In the genomic region with DNA sequence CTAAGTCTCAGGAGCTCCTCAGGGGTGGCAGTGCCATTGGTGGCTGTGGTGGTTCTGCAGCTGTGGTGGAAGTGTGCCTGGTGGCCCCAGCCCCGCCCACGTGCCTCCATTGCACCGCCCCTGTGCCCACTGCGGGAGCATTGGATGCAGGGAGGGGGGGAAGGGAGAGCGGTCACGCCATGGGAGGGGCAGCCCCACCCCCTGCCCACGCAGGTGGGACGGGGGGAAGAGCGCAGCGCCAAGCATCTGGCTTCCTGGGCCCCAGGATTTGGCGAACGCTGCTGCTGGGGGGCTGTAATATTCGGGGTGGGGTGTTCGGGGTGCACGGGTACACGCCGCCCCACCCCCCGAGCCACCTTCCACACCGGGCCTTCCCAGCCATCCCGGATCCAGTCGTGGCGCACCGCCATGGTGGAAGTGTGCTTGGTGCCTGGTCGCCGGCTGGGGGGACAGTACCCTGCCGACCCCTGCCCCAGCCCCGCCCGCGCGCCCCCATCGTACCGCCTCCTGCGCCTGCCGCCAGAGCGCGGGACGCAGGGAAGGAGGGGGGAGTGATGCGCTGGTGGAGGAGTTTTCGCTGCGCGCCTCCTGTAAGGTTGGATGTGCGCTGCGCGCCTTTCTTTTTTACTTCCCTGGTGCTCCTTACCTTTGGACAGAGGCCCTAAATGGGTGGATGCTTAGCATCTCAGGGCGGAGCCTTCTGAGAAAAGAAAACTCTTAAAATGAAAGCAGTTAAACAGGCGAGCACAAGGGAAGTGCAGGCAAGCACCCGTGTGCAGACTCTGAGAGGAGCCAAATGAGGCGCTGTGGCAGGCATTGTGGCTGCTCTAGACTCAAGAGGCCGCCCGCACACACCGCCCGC, we compare ENCODE assay signal across 8 mouse cellular contexts. TPM values are rescaled to one million over a fixed set of nuclear protein-coding genes. Genes with fewer than 3 reads are reported as not detected.
DNase-seq lines count a peak whose midpoint lies in the region; ATAC-seq lines count a peak whose summit lies in the region.

No protein-coding gene starts in this region.

- WGBS in kidney, embryonic 16.5 days, result under 1% methylated on average over 47 of the region's 52 CpGs
- WGBS in embryonic facial prominence, embryonic 12.5 days, result under 1% methylated on average over 46 of the region's 52 CpGs
- under 1% methylated on average over 43 of the region's 52 CpGs for WGBS in hindbrain, embryonic 14.5 days
- 5% methylated on average over 50 of the region's 52 CpGs for WGBS in lung, embryonic 15.5 days

- no peaks in the 10 kb centered on the region for H3K36me3 ChIP-seq in kidney, embryonic 16.5 days (ENCODE audit: insufficient read depth, low read length)
- H3K36me3 ChIP-seq in embryonic facial prominence, embryonic 12.5 days, result no peaks in the 10 kb centered on the region
- no peaks in the 10 kb centered on the region for H3K36me3 ChIP-seq in hindbrain, embryonic 14.5 days (replicated peaks; ENCODE audit: control insufficient read depth, insufficient read depth)
- no peaks in the 10 kb centered on the region for H3K36me3 ChIP-seq in lung, embryonic 15.5 days

- H3K27ac ChIP-seq in kidney, embryonic 16.5 days (ENCODE audit: low read length), result peak overlapping the region; percentile 86
- peak overlapping the region; percentile 82 for H3K27ac ChIP-seq in embryonic facial prominence, embryonic 12.5 days
- H3K27ac ChIP-seq in hindbrain, embryonic 14.5 days, result peak overlapping the region; percentile 92
- H3K27ac ChIP-seq in lung, embryonic 15.5 days, result peak overlapping the region; percentile 83

- peaks cover 11% of the 10 kb centered on the region for H3K9me3 ChIP-seq in kidney, embryonic 16.5 days (ENCODE audit: low read length)
- peaks cover 11% of the 10 kb centered on the region; the same call in 1 of the 2 replicates for H3K9me3 ChIP-seq in embryonic facial prominence, embryonic 12.5 days
- peaks cover 11% of the 10 kb centered on the region; the same call in 1 of the 2 replicates for H3K9me3 ChIP-seq in hindbrain, embryonic 14.5 days (ENCODE audit: control insufficient read depth, low read length)
- no peaks in the 10 kb centered on the region for H3K9me3 ChIP-seq in lung, embryonic 15.5 days

- no peaks in the 10 kb centered on the region for H3K27me3 ChIP-seq in kidney, embryonic 16.5 days (ENCODE audit: insufficient read depth, low read length)
- H3K27me3 ChIP-seq in embryonic facial prominence, embryonic 12.5 days, result no peaks in the 10 kb centered on the region
- no peaks in the 10 kb centered on the region for H3K27me3 ChIP-seq in hindbrain, embryonic 14.5 days (ENCODE audit: control insufficient read depth, insufficient read depth, low read length)
- no peaks in the 10 kb centered on the region for H3K27me3 ChIP-seq in lung, embryonic 15.5 days

- H3K9ac ChIP-seq in kidney, embryonic 16.5 days (replicated peaks; ENCODE audit: low read length), result peak overlapping the region; percentile 84
- H3K9ac ChIP-seq in embryonic facial prominence, embryonic 12.5 days, result peak overlapping the region; percentile 69
- peak overlapping the region; percentile 90 for H3K9ac ChIP-seq in hindbrain, embryonic 14.5 days
- H3K9ac ChIP-seq in lung, embryonic 15.5 days, result peak overlapping the region; percentile 50

- 0 out of 2 replicates have a peak, but pooled peaks cover 4% of the 10 kb centered on the region for H3K4me1 ChIP-seq in kidney, embryonic 16.5 days (ENCODE audit: insufficient read depth, low read length)
- H3K4me1 ChIP-seq in embryonic facial prominence, embryonic 12.5 days, result 0 out of 2 replicates have a peak, but pooled peaks cover 3% of the 10 kb centered on the region
- 0 out of 2 replicates have a peak, but pooled peaks cover 3% of the 10 kb centered on the region for H3K4me1 ChIP-seq in hindbrain, embryonic 14.5 days (replicated peaks; ENCODE audit: control insufficient read depth, insufficient read depth, low read length)
- H3K4me1 ChIP-seq in lung, embryonic 15.5 days, result 0 out of 2 replicates have a peak, but pooled peaks cover 4% of the 10 kb centered on the region

- H3K4me2 ChIP-seq in kidney, embryonic 16.5 days (replicated peaks; ENCODE audit: low read depth, low read length), result peak overlapping the region; percentile 83
- H3K4me2 ChIP-seq in embryonic facial prominence, embryonic 12.5 days (replicated peaks), result peak overlapping the region; percentile 78
- H3K4me2 ChIP-seq in hindbrain, embryonic 14.5 days (replicated peaks), result peak overlapping the region; percentile 78
- peak overlapping the region; percentile 93 for H3K4me2 ChIP-seq in lung, embryonic 15.5 days

- no peak for DNase-seq in kidney, adult 11 months
- DNase-seq in ZHBTc4 (ENCODE audit: low read depth, low spot score), result peak; percentile 56
- peak; percentile 73 for DNase-seq in hindbrain, embryonic 14.5 days (ENCODE audit: low spot score)
- peak; percentile 9 for DNase-seq in retina, adult 2 months (ENCODE audit: low read depth, low spot score)
- no peak for DNase-seq in layer of hippocampus, adult 11-12 months (ENCODE audit: low spot score)

- peak overlapping the region; percentile 68 for H3K4me3 ChIP-seq in kidney, embryonic 16.5 days (ENCODE audit: low read length)
- H3K4me3 ChIP-seq in embryonic facial prominence, embryonic 12.5 days, result peak overlapping the region; percentile 62
- peak overlapping the region; percentile 59 for H3K4me3 ChIP-seq in hindbrain, embryonic 14.5 days (replicated peaks; ENCODE audit: low read length)
- peak overlapping the region; percentile 54 for H3K4me3 ChIP-seq in lung, embryonic 15.5 days

- peak; percentile 92 for ATAC-seq in kidney, embryonic 16.5 days (ENCODE audit: low FRiP score, low TSS enrichment)
- ATAC-seq in embryonic facial prominence, embryonic 12.5 days (ENCODE audit: insufficient number of reproducible peaks, insufficient read depth, low FRiP score, low TSS enrichment), result peak; percentile 94
- peak; percentile 93 for ATAC-seq in hindbrain, embryonic 14.5 days (ENCODE audit: low FRiP score)
- ATAC-seq in lung, embryonic 15.5 days (ENCODE audit: borderline replicate concordance, extremely low read depth, low FRiP score, low TSS enrichment), result peak; percentile 94

RNA-seq across cellular contexts. Expression of a gene that starts 31.4 kb away (rescaled TPM):
- polyA plus RNA-seq in kidney, embryonic 16.5 days (2015; fragmentation: Nextera tagmentation; extraction: Ambion mirVana), result not detected in 2 replicates
- not detected in 2 replicates for polyA plus RNA-seq in embryonic facial prominence, embryonic 12.5 days (2016; fragmentation: Nextera tagmentation; extraction: Ambion mirVana)
- polyA plus RNA-seq in hindbrain, embryonic 14.5 days (2014; fragmentation: Nextera tagmentation; extraction: Ambion mirVana), result not detected in 2 replicates
- not detected in 2 replicates for polyA plus RNA-seq in lung, embryonic 15.5 days (2015; fragmentation: Nextera tagmentation; extraction: Ambion mirVana)

Comparison
In these comparisons a context has a peak if more than half of its experiments do, and no peak if none do; other contexts are left out.
1. DNase-seq: peak in ZHBTc4 (single experiment), hindbrain, embryonic 14.5 days (single experiment) and retina, adult 2 months (single experiment); none in kidney, adult 11 months (single experiment) and layer of hippocampus, adult 11-12 months (single experiment).
2. Peak in every context shown above with its lines, with median percentiles within 50 percentile points of each other: ATAC-seq, H3K27ac ChIP-seq, H3K4me2 ChIP-seq, H3K4me3 ChIP-seq and H3K9ac ChIP-seq.